Mouse (Mus musculus) G1E (cell line): ENCODE results near the gene Ndufb8. TPM values are rescaled to one million over a fixed set of nuclear protein-coding genes. Genes with fewer than 3 reads are reported as not detected.

ENCODE experiments used
- ATAC-seq: 2 replicates; pipeline ENCODE4 v1.8.0; 2016; ENCODE audit warnings: mild to moderate bottlenecking; ENCODE audit not compliant: insufficient number of reproducible peaks, poor library complexity, low FRiP score, severe bottlenecking; ENCODE audit errors: extremely low read depth
- DNase-seq: peaks from one replicate; pipeline ENCODE4 v3.0.0; 2012; ENCODE audit warnings: low spot score
- H3K27me3 ChIP-seq: 2 replicates; pipeline ENCODE4 v1.6.1; 2012; ENCODE audit warnings: mild to moderate bottlenecking, low read length, inconsistent platforms; ENCODE audit not compliant: insufficient read depth
- H3K36me3 ChIP-seq: replicated peaks from 2 replicates; pipeline ENCODE3; 2012; ENCODE audit warnings: mild to moderate bottlenecking, inconsistent platforms
- H3K4me1 ChIP-seq: 2 replicates; pipeline ENCODE4 v1.6.1; 2012; ENCODE audit warnings: low read depth, low read length, inconsistent platforms, mixed read lengths; ENCODE audit not compliant: insufficient read depth
- H3K4me3 ChIP-seq: 2 replicates; pipeline ENCODE4 v1.5.1; 2012; ENCODE audit warnings: low read depth, mild to moderate bottlenecking, inconsistent platforms, low read length, moderate library complexity, mixed read lengths
- H3K9me3 ChIP-seq: replicated peaks from 2 replicates; pipeline ENCODE4 v1.6.1; 2012; ENCODE audit warnings: inconsistent platforms
- CTCF ChIP-seq: IDR thresholded peaks from 2 replicates; pipeline ENCODE4 v1.5.1; 2012; ENCODE audit warnings: low read depth, low read length, inconsistent platforms, mixed read lengths
- GATA1 ChIP-seq: IDR thresholded peaks from 2 replicates; pipeline ENCODE4 v1.6.1; 2012; ENCODE audit warnings: borderline replicate concordance, low read length, inconsistent platforms, mixed read lengths
- GATA2 ChIP-seq: IDR thresholded peaks from 2 replicates; pipeline ENCODE4 v1.6.1; 2012; ENCODE audit warnings: low read depth, low read length, inconsistent platforms, borderline replicate concordance
- POLR2AphosphoS5 ChIP-seq: IDR thresholded peaks from 2 replicates; pipeline ENCODE4 v1.6.1; 2012; ENCODE audit warnings: low read depth, low read length, inconsistent platforms; ENCODE audit not compliant: insufficient replicate concordance
- TAL1 ChIP-seq: conservative IDR thresholded peaks from 2 replicates; pipeline ENCODE4 v1.6.1; 2012; ENCODE audit warnings: low read depth, low read length, inconsistent platforms, mixed read lengths
- polyA plus RNA-seq: library from polyadenylated mRNA; stranded (reverse); fragments of >175 nt; gene quantifications from 2 replicates; pipeline ENCODE4 v1.2.3, GENCODE M21; 2012
- total RNA-seq, 2 experiments: library from RNA; stranded (forward) in 1 of 2; stranded (reverse) in 1 of 2; fragments of 200-1000 nt in 1 of 2; fragments of >200 nt in 1 of 2; fragmentation: Nextera tagmentation in 1 of 2; gene quantifications; 2 replicates each; pipeline ENCODE4 v1.2.3; 2014 to 2017

Gene Ndufb8
- total and polyA plus RNA-seq, 3 experiments, result 136 to 362 (median 238) TPM

- Histone ChIP-seq H3K27me3 (peaks cover 51% of the 10 kb centered on the region), H3K4me1 (no peaks in the 10 kb centered on the region), H3K36me3 (no peaks in the 10 kb centered on the region), H3K4me3 (no peak overlapping the region), H3K9me3 (no peaks in the 10 kb centered on the region)
- TF ChIP-seq GATA2 (no peak), TAL1 (no peak), POLR2AphosphoS5 (no peak), CTCF (no peak), GATA1 (no peak)
- DNase-seq (no peak), ATAC-seq (no peak)
Measured at GRCm38 (mm10) chr19:44519152-44519551, 36.1 kb downstream of the Ndufb8 start.

GRCm38 (mm10) chr19:44517996-44518768, 37.1 kb downstream of the Ndufb8 start:
- Histone ChIP-seq H3K27me3 (peaks cover 53% of the 10 kb centered on the region), H3K4me3 (no peak overlapping the region), H3K36me3 (no peaks in the 10 kb centered on the region), H3K4me1 (no peaks in the 10 kb centered on the region), H3K9me3 (no peaks in the 10 kb centered on the region)
- no peak for TF ChIP-seq TAL1
- TF ChIP-seq CTCF, result no peak
- no peak for TF ChIP-seq GATA2
- no peak for TF ChIP-seq POLR2AphosphoS5
- TF ChIP-seq GATA1, result no peak
- ATAC-seq, result no peak
- no peak for DNase-seq

GRCm38 (mm10) chr19:44515769-44516168, 39.5 kb downstream of the Ndufb8 start:
- Histone ChIP-seq H3K4me3 (no peak overlapping the region), H3K9me3 (no peaks in the 10 kb centered on the region), H3K27me3 (peaks cover 65% of the 10 kb centered on the region), H3K4me1 (no peaks in the 10 kb centered on the region; the same call in 1 of the 2 replicates), H3K36me3 (no peaks in the 10 kb centered on the region)
- ATAC-seq, result no peak
- no peak for DNase-seq
- TF ChIP-seq POLR2AphosphoS5, result no peak
- no peak for TF ChIP-seq GATA2
- TF ChIP-seq TAL1, result no peak
- TF ChIP-seq CTCF, result no peak
- TF ChIP-seq GATA1, result no peak

GRCm38 (mm10) chr19:44514521-44515451, 40.5 kb downstream of the Ndufb8 start:
- ATAC-seq, result no peak
- Histone ChIP-seq H3K27me3 (peaks cover 64% of the 10 kb centered on the region), H3K4me1 (no peaks in the 10 kb centered on the region; the same call in 1 of the 2 replicates), H3K4me3 (no peak overlapping the region), H3K36me3 (no peaks in the 10 kb centered on the region), H3K9me3 (no peaks in the 10 kb centered on the region)
- DNase-seq, result no peak
- TF ChIP-seq CTCF (no peak), GATA2 (no peak), POLR2AphosphoS5 (no peak), TAL1 (no peak), GATA1 (no peak)

GRCm38 (mm10) chr19:44513921-44514482, 41.2 kb downstream of the Ndufb8 start:
- no peak for DNase-seq

More at GRCm38 (mm10) chr19:44513921-44514482, 41.2 kb downstream of the Ndufb8 start:
- Histone ChIP-seq H3K4me1 (no peaks in the 10 kb centered on the region; the same call in 1 of the 2 replicates), H3K27me3 (peaks cover 62% of the 10 kb centered on the region), H3K36me3 (no peaks in the 10 kb centered on the region), H3K9me3 (no peaks in the 10 kb centered on the region), H3K4me3 (no peak overlapping the region)
- TF ChIP-seq TAL1 (no peak), POLR2AphosphoS5 (no peak), CTCF (no peak), GATA2 (no peak), GATA1 (no peak)
- no peak for ATAC-seq
